Mouse (Mus musculus): Measurements from ENCODE around the gene Adal.

GRCm38 (mm10) chr2:121141216-121142035 is 1.2 kb downstream of the Adal start:
- TF ChIP-seq CTCF (IDR thresholded peaks at IDR 0.05; ENCODE audit: low read depth) (no peak), EP300 (IDR thresholded peaks at IDR 0.05; ENCODE audit: low read depth) (no peak)
